Mouse (Mus musculus): Measurements from ENCODE around the gene Kctd11. TPM values are rescaled to one million over a fixed set of nuclear protein-coding genes. Genes with fewer than 3 reads are reported as not detected.

Kctd11 gene
- polyA plus RNA-seq, 1 experiment from 2014 or later: 9.4 TPM

GRCm38 (mm10) chr11:69836703-69837576, 44.3 kb downstream of the Kctd11 start:
- Histone ChIP-seq H3K4me2 (peak overlapping the region; percentile 97), H3K4me1 (peaks cover 48% of the 10 kb centered on the region), H3K27ac (peak overlapping the region; percentile 90), H3K9ac (peak overlapping the region; percentile 77), H3K36me3 (peaks cover 21% of the 10 kb centered on the region; the same call in 1 of the 2 replicates), H3K9me3 (replicated peaks) (no peaks in the 10 kb centered on the region), H3K4me3 (replicated peaks) (peak overlapping the region; percentile 74), H3K27me3 (peaks cover 18% of the 10 kb centered on the region)
- WGBS: under 1% methylated on average over 46 of the region's 52 CpGs
- ATAC-seq (replicated peaks; ENCODE audit: low FRiP score): peak; percentile 1

- H3K9ac ChIP-seq: no peak overlapping the region
- H3K27ac ChIP-seq: no peak overlapping the region
- WGBS: 6% methylated on average over 4 of the region's 4 CpGs
- no peaks in the 10 kb centered on the region for H3K9me3 ChIP-seq (replicated peaks)
- ATAC-seq (replicated peaks; ENCODE audit: low FRiP score): no peak
- peak overlapping the region; percentile 97 for H3K4me2 ChIP-seq
- H3K27me3 ChIP-seq: peaks cover 18% of the 10 kb centered on the region
- peaks cover 48% of the 10 kb centered on the region for H3K4me1 ChIP-seq
- H3K36me3 ChIP-seq: peaks cover 25% of the 10 kb centered on the region; the same call in 1 of the 2 replicates
- peak overlapping the region; percentile 74 for H3K4me3 ChIP-seq (replicated peaks)
Observed at GRCm38 (mm10) chr11:69835966-69836335, 45.3 kb downstream of the Kctd11 start.

- Histone ChIP-seq H3K36me3 (peaks cover 29% of the 10 kb centered on the region; the same call in 1 of the 2 replicates), H3K27ac (no peak overlapping the region), H3K9me3 (replicated peaks) (no peaks in the 10 kb centered on the region), H3K4me1 (peaks cover 48% of the 10 kb centered on the region), H3K27me3 (peaks cover 18% of the 10 kb centered on the region), H3K9ac (0 out of 2 replicates have a peak overlapping the region, but pooled peaks have one; percentile 3), H3K4me2 (peak overlapping the region; percentile 97), H3K4me3 (replicated peaks) (peak overlapping the region; percentile 74)
- ATAC-seq (replicated peaks; ENCODE audit: low FRiP score): no peak
- 10% methylated on average over 9 of the region's 9 CpGs for WGBS
Observed at GRCm38 (mm10) chr11:69835326-69835965, 45.8 kb downstream of the Kctd11 start.

GRCm38 (mm10) chr11:69834001-69834549, 47.1 kb downstream of the Kctd11 start:
- ATAC-seq (replicated peaks; ENCODE audit: low FRiP score): no peak
- Histone ChIP-seq H3K4me3 (replicated peaks) (peak overlapping the region; percentile 74), H3K9ac (peak overlapping the region; percentile 49), H3K9me3 (replicated peaks) (no peaks in the 10 kb centered on the region), H3K4me2 (peak overlapping the region; percentile 97), H3K36me3 (peaks cover 25% of the 10 kb centered on the region; the same call in 1 of the 2 replicates), H3K27me3 (peaks cover 18% of the 10 kb centered on the region), H3K4me1 (peaks cover 47% of the 10 kb centered on the region), H3K27ac (peak overlapping the region; percentile 48; the same call in 1 of the 2 replicates)
- 6% methylated on average over 45 of the region's 48 CpGs for WGBS

DNA sequence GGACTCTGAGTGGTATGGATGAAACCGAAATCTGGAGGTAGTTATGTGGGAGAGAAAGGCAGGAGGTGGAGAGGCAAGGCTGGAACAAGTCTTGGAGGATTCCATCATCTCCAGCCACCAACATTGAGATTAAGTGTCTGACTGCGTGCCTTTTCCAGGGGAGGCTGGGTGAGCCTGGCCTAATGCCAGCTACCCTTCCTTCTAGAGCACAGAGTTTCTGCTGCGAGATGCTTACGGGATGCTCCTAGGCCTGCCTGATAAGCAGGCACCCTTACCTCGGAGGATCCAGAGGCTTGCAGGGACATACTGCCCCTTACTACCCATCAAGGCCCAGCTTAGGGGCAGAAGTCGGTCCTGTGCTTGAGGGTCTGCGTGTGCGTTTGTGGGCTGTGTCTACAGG, 47.7 kb downstream of the Kctd11 start:
- peak overlapping the region; percentile 97 for H3K4me2 ChIP-seq
- H3K4me3 ChIP-seq (replicated peaks): peak overlapping the region; percentile 74
- 61% methylated on average over 8 of the region's 8 CpGs for WGBS
- H3K36me3 ChIP-seq: peaks cover 25% of the 10 kb centered on the region; the same call in 1 of the 2 replicates
- no peak overlapping the region for H3K27ac ChIP-seq
- ATAC-seq (replicated peaks; ENCODE audit: low FRiP score): no peak
- H3K9me3 ChIP-seq (replicated peaks): no peaks in the 10 kb centered on the region
- peaks cover 18% of the 10 kb centered on the region for H3K27me3 ChIP-seq
- H3K9ac ChIP-seq: peak overlapping the region; percentile 49
- peaks cover 49% of the 10 kb centered on the region for H3K4me1 ChIP-seq

- Histone ChIP-seq H3K36me3 (peaks cover 69% of the 10 kb centered on the region), H3K27ac (no peak overlapping the region), H3K9ac (no peak overlapping the region), H3K4me1 (peaks cover 14% of the 10 kb centered on the region), H3K4me3 (replicated peaks) (no peak overlapping the region), H3K27me3 (peaks cover 2% of the 10 kb centered on the region; the same call in 1 of the 2 replicates), H3K4me2 (no peak overlapping the region), H3K9me3 (replicated peaks) (no peaks in the 10 kb centered on the region)
- 76% methylated on average over 5 of the region's 5 CpGs for WGBS
- 0 out of 2 replicates have a peak, but pooled peaks have one; percentile 37 for ATAC-seq (replicated peaks; ENCODE audit: low FRiP score)
Observed at GRCm38 (mm10) chr11:69828832-69829231, 52.4 kb downstream of the Kctd11 start.

Small RNA genes within 50 kb of the gene (microRNA-seq; reads per million reads assigned to microRNA genes)
- not detected for gene Mir6924

Other genes with a start within 250 kb of the Kctd11 start
- 29.2 TPM in 2 replicates for gene Fxr2, start 248.4 kb downstream of the Kctd11 start, polyA plus RNA-seq (2015; fragmentation: Nextera tagmentation; extraction: Ambion mirVana)
- gene Sox15, start 226.1 kb downstream of the Kctd11 start, polyA plus RNA-seq (2015; fragmentation: Nextera tagmentation; extraction: Ambion mirVana): 0.18 and 0.19 TPM in 2 replicates
- 71.8 and 78.0 TPM in 2 replicates for gene Mpdu1, start 218.8 kb downstream of the Kctd11 start, polyA plus RNA-seq (2015; fragmentation: Nextera tagmentation; extraction: Ambion mirVana)
- gene Cd68, start 215.3 kb downstream of the Kctd11 start, polyA plus RNA-seq (2015; fragmentation: Nextera tagmentation; extraction: Ambion mirVana): 10.0 and 14.1 TPM in 2 replicates
- 586 and 589 TPM in 2 replicates for gene Eif4a1, start 209.0 kb downstream of the Kctd11 start, polyA plus RNA-seq (2015; fragmentation: Nextera tagmentation; extraction: Ambion mirVana)
- gene Senp3, start 199.3 kb downstream of the Kctd11 start, polyA plus RNA-seq (2015; fragmentation: Nextera tagmentation; extraction: Ambion mirVana): 91.6 and 95.2 TPM in 2 replicates
- 0.45 and 0.53 TPM in 2 replicates for gene Tnfsf13, start 195.6 kb downstream of the Kctd11 start, polyA plus RNA-seq (2015; fragmentation: Nextera tagmentation; extraction: Ambion mirVana)
- 9.1 and 11.1 TPM in 2 replicates for gene Tnfsf12, start 185.6 kb downstream of the Kctd11 start, polyA plus RNA-seq (2015; fragmentation: Nextera tagmentation; extraction: Ambion mirVana)
- 4.5 and 7.0 TPM in 2 replicates for gene Tnfsfm13, start 185.3 kb downstream of the Kctd11 start, polyA plus RNA-seq (2015; fragmentation: Nextera tagmentation; extraction: Ambion mirVana)
- gene Polr2a, start 122.8 kb downstream of the Kctd11 start, polyA plus RNA-seq (2015; fragmentation: Nextera tagmentation; extraction: Ambion mirVana): 29.9 and 31.1 TPM in 2 replicates
- gene Slc35g3, start 119.4 kb downstream of the Kctd11 start, polyA plus RNA-seq (2015; fragmentation: Nextera tagmentation; extraction: Ambion mirVana): 0.27 and 0.36 TPM in 2 replicates
- 1.9 and 2.8 TPM in 2 replicates for gene Zbtb4, start 115.5 kb downstream of the Kctd11 start, polyA plus RNA-seq (2015; fragmentation: Nextera tagmentation; extraction: Ambion mirVana)
- 11.4 and 12.3 TPM in 2 replicates for gene Chrnb1, start 85.5 kb downstream of the Kctd11 start, polyA plus RNA-seq (2015; fragmentation: Nextera tagmentation; extraction: Ambion mirVana)
- gene Fgf11, start 79.5 kb downstream of the Kctd11 start, polyA plus RNA-seq (2015; fragmentation: Nextera tagmentation; extraction: Ambion mirVana): 2.0 and 2.5 TPM in 2 replicates
- gene Tmem102, start 75.8 kb downstream of the Kctd11 start, polyA plus RNA-seq (2015; fragmentation: Nextera tagmentation; extraction: Ambion mirVana): 8.3 TPM in 2 replicates
- not detected in 2 replicates for gene Gm39566, start 66.1 kb downstream of the Kctd11 start, polyA plus RNA-seq (2015; fragmentation: Nextera tagmentation; extraction: Ambion mirVana)
- not detected in 2 replicates for gene Spem2, start 62.9 kb downstream of the Kctd11 start, polyA plus RNA-seq (2015; fragmentation: Nextera tagmentation; extraction: Ambion mirVana)
- 0.14 and 0.32 TPM in 2 replicates for gene Spem1, start 59.2 kb downstream of the Kctd11 start, polyA plus RNA-seq (2015; fragmentation: Nextera tagmentation; extraction: Ambion mirVana)
- 5.6 and 7.6 TPM in 2 replicates for gene Nlgn2, start 43.6 kb downstream of the Kctd11 start, polyA plus RNA-seq (2015; fragmentation: Nextera tagmentation; extraction: Ambion mirVana)
- gene Tmem256, start 42.9 kb downstream of the Kctd11 start, polyA plus RNA-seq (2015; fragmentation: Nextera tagmentation; extraction: Ambion mirVana): 409 and 443 TPM in 2 replicates
- gene Plscr3, start 35.0 kb downstream of the Kctd11 start, polyA plus RNA-seq (2015; fragmentation: Nextera tagmentation; extraction: Ambion mirVana): 96.5 and 105 TPM in 2 replicates
- 5.8 and 7.3 TPM in 2 replicates for gene Tnk1, start 22.7 kb downstream of the Kctd11 start, polyA plus RNA-seq (2015; fragmentation: Nextera tagmentation; extraction: Ambion mirVana)
- gene Tmem95, start 3.4 kb downstream of the Kctd11 start, polyA plus RNA-seq (2015; fragmentation: Nextera tagmentation; extraction: Ambion mirVana): 0.32 TPM in 1 of 2 replicates, not detected in the other
- 0.58 and 0.62 TPM in 2 replicates for gene Acap1, start 14.1 kb upstream of the Kctd11 start, polyA plus RNA-seq (2015; fragmentation: Nextera tagmentation; extraction: Ambion mirVana)
- gene 2810408A11Rik, start 19.6 kb upstream of the Kctd11 start, polyA plus RNA-seq (2015; fragmentation: Nextera tagmentation; extraction: Ambion mirVana): 12.6 and 13.0 TPM in 2 replicates
- gene Neurl4, start 19.7 kb upstream of the Kctd11 start, polyA plus RNA-seq (2015; fragmentation: Nextera tagmentation; extraction: Ambion mirVana): 9.3 and 10.8 TPM in 2 replicates
- 77.8 and 86.2 TPM in 2 replicates for gene Gps2, start 32.5 kb upstream of the Kctd11 start, polyA plus RNA-seq (2015; fragmentation: Nextera tagmentation; extraction: Ambion mirVana)
- 1,729 and 1,795 TPM in 2 replicates for gene Eif5a, start 40.6 kb upstream of the Kctd11 start, polyA plus RNA-seq (2015; fragmentation: Nextera tagmentation; extraction: Ambion mirVana)
- 6.3 and 7.5 TPM in 2 replicates for gene Ybx2, start 54.4 kb upstream of the Kctd11 start, polyA plus RNA-seq (2015; fragmentation: Nextera tagmentation; extraction: Ambion mirVana)
- 17.3 and 22.1 TPM in 2 replicates for gene Slc2a4, start 66.8 kb upstream of the Kctd11 start, polyA plus RNA-seq (2015; fragmentation: Nextera tagmentation; extraction: Ambion mirVana)
- 173 and 178 TPM in 2 replicates for gene Cldn7, start 83.4 kb upstream of the Kctd11 start, polyA plus RNA-seq (2015; fragmentation: Nextera tagmentation; extraction: Ambion mirVana)
- 31.0 and 31.7 TPM in 2 replicates for gene Ctdnep1, start 99.8 kb upstream of the Kctd11 start, polyA plus RNA-seq (2015; fragmentation: Nextera tagmentation; extraction: Ambion mirVana)
- gene Elp5, start 101.1 kb upstream of the Kctd11 start, polyA plus RNA-seq (2015; fragmentation: Nextera tagmentation; extraction: Ambion mirVana): 116 and 120 TPM in 2 replicates
- gene Gabarap, start 109.7 kb upstream of the Kctd11 start, polyA plus RNA-seq (2015; fragmentation: Nextera tagmentation; extraction: Ambion mirVana): 447 and 450 TPM in 2 replicates
- gene Phf23, start 114.4 kb upstream of the Kctd11 start, polyA plus RNA-seq (2015; fragmentation: Nextera tagmentation; extraction: Ambion mirVana): 75.8 and 78.8 TPM in 2 replicates
- 38.2 and 43.2 TPM in 2 replicates for gene Dvl2, start 119.2 kb upstream of the Kctd11 start, polyA plus RNA-seq (2015; fragmentation: Nextera tagmentation; extraction: Ambion mirVana)
- gene Acadvl, start 134.0 kb upstream of the Kctd11 start, polyA plus RNA-seq (2015; fragmentation: Nextera tagmentation; extraction: Ambion mirVana): 78.1 and 83.0 TPM in 2 replicates
- 12.9 and 15.2 TPM in 2 replicates for gene Dlg4, start 135.5 kb upstream of the Kctd11 start, polyA plus RNA-seq (2015; fragmentation: Nextera tagmentation; extraction: Ambion mirVana)
- gene Asgr1, start 172.7 kb upstream of the Kctd11 start, polyA plus RNA-seq (2015; fragmentation: Nextera tagmentation; extraction: Ambion mirVana): 1.3 and 2.3 TPM in 2 replicates
- gene Asgr2, start 211.2 kb upstream of the Kctd11 start, polyA plus RNA-seq (2015; fragmentation: Nextera tagmentation; extraction: Ambion mirVana): 0.18 and 0.28 TPM in 2 replicates
- gene Mgl2, start 248.9 kb upstream of the Kctd11 start, polyA plus RNA-seq (2015; fragmentation: Nextera tagmentation; extraction: Ambion mirVana): 0.27 and 0.31 TPM in 2 replicates